ENCODE assay signal across 8 mouse cellular contexts in the genomic region with DNA sequence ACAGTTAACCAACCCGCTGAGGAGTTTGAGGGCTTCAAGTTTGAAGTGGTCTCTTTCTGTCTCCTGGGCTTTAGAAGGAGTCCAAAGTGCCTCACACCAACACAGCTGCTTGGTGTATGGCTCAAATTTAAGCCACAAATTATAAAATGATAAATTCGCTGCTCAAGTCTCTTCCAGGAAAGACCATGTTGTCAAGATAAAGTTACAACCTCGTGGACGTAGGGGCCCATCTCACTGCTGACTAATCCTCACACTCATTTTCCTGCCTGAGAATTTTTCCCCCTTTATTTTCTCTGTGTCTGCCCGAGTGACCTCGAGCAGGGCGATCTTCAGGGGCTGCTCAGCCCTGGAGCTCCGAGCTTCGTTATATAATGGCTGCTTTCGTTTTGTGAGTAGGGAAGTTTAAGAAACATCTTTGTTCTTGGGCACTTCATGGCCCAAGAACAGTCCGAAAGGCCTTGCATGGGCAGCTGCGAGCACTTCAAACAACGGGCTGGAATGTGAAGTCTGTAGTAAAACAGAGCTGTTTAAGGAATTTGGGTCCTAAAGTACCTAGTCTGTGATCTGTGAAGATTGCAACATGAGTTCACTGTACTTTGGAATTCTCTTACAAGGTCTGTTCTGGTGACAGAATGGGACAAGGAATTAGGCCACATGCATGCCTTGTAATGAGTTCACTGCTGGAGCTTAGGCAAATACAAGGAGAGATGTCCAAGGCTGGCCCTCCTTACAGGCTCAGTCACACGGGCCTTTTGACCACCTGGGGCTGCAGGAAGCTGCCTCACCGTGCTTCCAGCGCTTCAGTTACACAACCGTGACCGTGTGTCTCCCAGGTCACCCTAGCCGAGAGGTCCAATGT. TPM values are rescaled to one million over a fixed set of nuclear protein-coding genes. Genes with fewer than 3 reads are reported as not detected.
A peak's percentile ranks its signal among the peaks of the same experiment; 100 is the strongest.
DNase-seq lines count a peak whose midpoint lies in the region; ATAC-seq lines count a peak whose summit lies in the region.

No protein-coding gene starts in this region.

- no peak overlapping the region for H3K9ac ChIP-seq in hindbrain, embryonic 12.5 days
- H3K9ac ChIP-seq in hindbrain, embryonic 16.5 days (ENCODE audit: low read depth, low read length), result no peak overlapping the region

- H3K4me2 ChIP-seq in hindbrain, embryonic 12.5 days (replicated peaks), result peak overlapping the region; percentile 55; the same call in 1 of the 2 replicates
- no peak overlapping the region for H3K4me2 ChIP-seq in hindbrain, embryonic 16.5 days (ENCODE audit: low read length)

- WGBS in hindbrain, embryonic 12.5 days, result 55% methylated on average over 19 of the region's 19 CpGs
- WGBS in hindbrain, embryonic 16.5 days, result 62% methylated on average over 19 of the region's 19 CpGs
- WGBS in embryonic facial prominence, embryonic 10.5 days, result 52% methylated on average over 19 of the region's 19 CpGs

- no peak overlapping the region for H3K27ac ChIP-seq in hindbrain, embryonic 12.5 days
- no peak overlapping the region for H3K27ac ChIP-seq in hindbrain, embryonic 16.5 days (ENCODE audit: low read depth, low read length)
- peak overlapping the region; percentile 81 for H3K27ac ChIP-seq in embryonic facial prominence, embryonic 10.5 days (replicated peaks)

- no peaks in the 10 kb centered on the region for H3K9me3 ChIP-seq in hindbrain, embryonic 12.5 days (replicated peaks)
- no peaks in the 10 kb centered on the region for H3K9me3 ChIP-seq in hindbrain, embryonic 16.5 days (ENCODE audit: control insufficient read depth, low read length)
- H3K9me3 ChIP-seq in embryonic facial prominence, embryonic 10.5 days, result peaks cover 9% of the 10 kb centered on the region; the same call in 1 of the 2 replicates

- H3K27me3 ChIP-seq in hindbrain, embryonic 12.5 days, result no peaks in the 10 kb centered on the region
- no peaks in the 10 kb centered on the region for H3K27me3 ChIP-seq in hindbrain, embryonic 16.5 days (replicated peaks; ENCODE audit: control insufficient read depth, insufficient read depth, low read length)
- no peaks in the 10 kb centered on the region for H3K27me3 ChIP-seq in embryonic facial prominence, embryonic 10.5 days (replicated peaks; ENCODE audit: low read depth, poor library complexity, severe bottlenecking)

- H3K36me3 ChIP-seq in hindbrain, embryonic 12.5 days, result no peaks in the 10 kb centered on the region
- no peaks in the 10 kb centered on the region for H3K36me3 ChIP-seq in hindbrain, embryonic 16.5 days (ENCODE audit: control insufficient read depth, insufficient read depth, low read length)
- no peaks in the 10 kb centered on the region for H3K36me3 ChIP-seq in embryonic facial prominence, embryonic 10.5 days (replicated peaks)

- no peak for DNase-seq in embryonic facial prominence, embryonic 10.5 days (ENCODE audit: low spot score)
- peak; percentile 12 for DNase-seq in kidney, postnatal 14 days
- no peak for DNase-seq in cerebellum, postnatal 36 days
- no peak for DNase-seq in cerebellum, postnatal 14 days
- DNase-seq in urinary bladder, postnatal 10 days (ENCODE audit: low spot score), result no peak

- no peak for ATAC-seq in hindbrain, embryonic 12.5 days (ENCODE audit: low FRiP score)
- ATAC-seq in hindbrain, embryonic 16.5 days, result no peak
- peak; percentile 74 for ATAC-seq in megakaryocyte progenitor cell, adult 5-6 weeks (replicated peaks; ENCODE audit: poor library complexity)

- peaks cover 13% of the 10 kb centered on the region for H3K4me1 ChIP-seq in hindbrain, embryonic 12.5 days
- H3K4me1 ChIP-seq in hindbrain, embryonic 16.5 days (ENCODE audit: control insufficient read depth, insufficient read depth, low read depth, low read length), result peaks cover 8% of the 10 kb centered on the region
- H3K4me1 ChIP-seq in embryonic facial prominence, embryonic 10.5 days, result peaks cover 25% of the 10 kb centered on the region

- H3K4me3 ChIP-seq in hindbrain, embryonic 12.5 days, result no peak overlapping the region
- no peak overlapping the region for H3K4me3 ChIP-seq in hindbrain, embryonic 16.5 days (ENCODE audit: low read length)
- H3K4me3 ChIP-seq in embryonic facial prominence, embryonic 10.5 days, result no peak overlapping the region

RNA-seq across cellular contexts. Expression of gene Eml4, which starts 27.1 kb away (rescaled TPM):
- polyA plus RNA-seq in hindbrain, embryonic 12.5 days (2016; fragmentation: Nextera tagmentation; extraction: Ambion mirVana), result 57.9 and 59.7 TPM in 2 replicates
- 22.7 and 28.0 TPM in 2 replicates for polyA plus RNA-seq in hindbrain, embryonic 16.5 days (2015; fragmentation: Nextera tagmentation; extraction: Ambion mirVana)
- 56.0 and 58.3 TPM in 2 replicates for polyA plus RNA-seq in embryonic facial prominence, embryonic 10.5 days (2016; fragmentation: Nextera tagmentation; extraction: Ambion mirVana)
- total RNA-seq in megakaryocyte progenitor cell, adult 5-6 weeks (2015), result 38.0 and 41.5 TPM in 2 replicates
- total RNA-seq in megakaryocyte progenitor cell, adult 5-6 weeks (2017), result 79.6 and 86.3 TPM in 2 replicates
